Mouse (Mus musculus): Measurements from ENCODE around the gene Tnpo1.

Tnpo1 gene

GRCm38 (mm10) chr13:98926213-98926957 is at the start of gene Tnpo1:
TSS of gene Tnpo1 (minus strand) at chr13:98926384.
- peak; percentile 88 for DNase-seq (ENCODE audit: low spot score)

- no peak for DNase-seq (ENCODE audit: low spot score)
Measured at GRCm38 (mm10) chr13:98972090-98972489, 45.9 kb upstream of the Tnpo1 start.

- no peak for DNase-seq (ENCODE audit: low spot score)
Measured at GRCm38 (mm10) chr13:98971641-98972040, 45.5 kb upstream of the Tnpo1 start.

- DNase-seq (ENCODE audit: low spot score): no peak
Measured at GRCm38 (mm10) chr13:98968517-98968916, 42.3 kb upstream of the Tnpo1 start.

GRCm38 (mm10) chr13:98967942-98968341 is 41.8 kb upstream of the Tnpo1 start:
- DNase-seq (ENCODE audit: low spot score): no peak

GRCm38 (mm10) chr13:98966583-98966982 is 40.4 kb upstream of the Tnpo1 start:
- DNase-seq (ENCODE audit: low spot score): no peak

GRCm38 (mm10) chr13:98963612-98964011 is 37.4 kb upstream of the Tnpo1 start:
- DNase-seq (ENCODE audit: low spot score): no peak

GRCm38 (mm10) chr13:98958177-98958576 is 32.0 kb upstream of the Tnpo1 start:
- DNase-seq (ENCODE audit: low spot score): no peak

- no peak for DNase-seq (ENCODE audit: low spot score)
Measured at GRCm38 (mm10) chr13:98956209-98956608, 30.0 kb upstream of the Tnpo1 start.

- no peak for DNase-seq (ENCODE audit: low spot score)
Measured at GRCm38 (mm10) chr13:98955676-98956075, 29.5 kb upstream of the Tnpo1 start.

GRCm38 (mm10) chr13:98955226-98955625 is 29.0 kb upstream of the Tnpo1 start:
- DNase-seq (ENCODE audit: low spot score): no peak

- DNase-seq (ENCODE audit: low spot score): no peak
Measured at GRCm38 (mm10) chr13:98953830-98954229, 27.6 kb upstream of the Tnpo1 start.

GRCm38 (mm10) chr13:98951951-98952350 is 25.8 kb upstream of the Tnpo1 start:
- no peak for DNase-seq (ENCODE audit: low spot score)

GRCm38 (mm10) chr13:98948146-98948545 is 22.0 kb upstream of the Tnpo1 start:
- DNase-seq (ENCODE audit: low spot score): no peak

GRCm38 (mm10) chr13:98946434-98946833 is 20.2 kb upstream of the Tnpo1 start:
- no peak for DNase-seq (ENCODE audit: low spot score)

GRCm38 (mm10) chr13:98945908-98946307 is 19.7 kb upstream of the Tnpo1 start:
- no peak for DNase-seq (ENCODE audit: low spot score)

GRCm38 (mm10) chr13:98945381-98945780 is 19.2 kb upstream of the Tnpo1 start:
- DNase-seq (ENCODE audit: low spot score): no peak

GRCm38 (mm10) chr13:98944620-98945081 is 18.5 kb upstream of the Tnpo1 start:
- DNase-seq (ENCODE audit: low spot score): peak; percentile 37

GRCm38 (mm10) chr13:98942360-98942759 is 16.2 kb upstream of the Tnpo1 start:
- no peak for DNase-seq (ENCODE audit: low spot score)

- no peak for DNase-seq (ENCODE audit: low spot score)
Measured at GRCm38 (mm10) chr13:98941829-98942343, 15.7 kb upstream of the Tnpo1 start.

- no peak for DNase-seq (ENCODE audit: low spot score)
Measured at GRCm38 (mm10) chr13:98937108-98937507, 10.9 kb upstream of the Tnpo1 start.

GRCm38 (mm10) chr13:98928908-98929307 is 2.7 kb upstream of the Tnpo1 start:
- DNase-seq (ENCODE audit: low spot score): no peak

GRCm38 (mm10) chr13:98926958-98927242 is 716 bp upstream of the Tnpo1 start:
- no peak for DNase-seq (ENCODE audit: low spot score)

All from spleen, adult 12 weeks (tissue).